Mouse (Mus musculus): ENCODE data around the gene Mtch1. TPM values are rescaled to one million over a fixed set of nuclear protein-coding genes. Genes with fewer than 3 reads are reported as not detected.
"Not testable (repeated sequence)": the region's sequence is repeated elsewhere in the genome, so short reads cannot be mapped to it uniquely, and the experiment has no call there.

Gene Mtch1
- polyA plus RNA-seq, 1 experiment: 464 TPM

GRCm38 (mm10) chr17:29355461-29355840, 7.7 kb upstream of the Mtch1 start:
- H3K27me3 ChIP-seq (ENCODE audit: control insufficient read depth, insufficient read depth, insufficient read length): no peaks in the 10 kb centered on the region
- H3K79me2 ChIP-seq (ENCODE audit: control insufficient read depth, insufficient read depth): no peaks in the 10 kb centered on the region
- H3K79me3 ChIP-seq (ENCODE audit: low read depth): no peaks in the 10 kb centered on the region
- TF ChIP-seq FOSL1 (IDR thresholded peaks at IDR 0.05; ENCODE audit: insufficient read depth, low read length, poor library complexity, severe bottlenecking) (no peak), MYOD1 (IDR thresholded peaks at IDR 0.05; ENCODE audit: control insufficient read depth, insufficient read length, low read depth) (no peak), CEBPB (IDR thresholded peaks at IDR 0.05; ENCODE audit: low read depth) (no peak), MYOG (IDR thresholded peaks at IDR 0.05; ENCODE audit: control insufficient read depth, extremely low read depth, insufficient read length) (no peak), CTCF (IDR thresholded peaks at IDR 0.05; ENCODE audit: control insufficient read depth, insufficient read depth, insufficient read length) (no peak), USF1 (IDR thresholded peaks at IDR 0.05; ENCODE audit: low read depth) (no peak), MAX (IDR thresholded peaks at IDR 0.05) (no peak)
- no peak overlapping the region for H3K4me3 ChIP-seq (ENCODE audit: insufficient read depth, poor library complexity, severe bottlenecking)
- no peaks in the 10 kb centered on the region for H3K36me3 ChIP-seq (ENCODE audit: control insufficient read depth, insufficient read depth)
- H3ac ChIP-seq (ENCODE audit: control insufficient read depth, insufficient read length, low read depth): no peak overlapping the region

- peaks cover 12% of the 10 kb centered on the region for H3K79me3 ChIP-seq (ENCODE audit: low read depth)
- H3K4me3 ChIP-seq (ENCODE audit: insufficient read depth, poor library complexity, severe bottlenecking); H3ac ChIP-seq (ENCODE audit: control insufficient read depth, insufficient read length, low read depth); H3K36me3 ChIP-seq (ENCODE audit: control insufficient read depth, insufficient read depth); H3K27me3 ChIP-seq (ENCODE audit: control insufficient read depth, insufficient read depth, insufficient read length): not testable (repeated sequence)
- peaks cover 15% of the 10 kb centered on the region for H3K79me2 ChIP-seq (ENCODE audit: control insufficient read depth, insufficient read depth)
Measured at GRCm38 (mm10) chr17:29351056-29351455, 3.3 kb upstream of the Mtch1 start.

GRCm38 (mm10) chr17:29348996-29349395, 1.3 kb upstream of the Mtch1 start:
- H3K4me3 ChIP-seq (ENCODE audit: insufficient read depth, poor library complexity, severe bottlenecking): no peak overlapping the region
- H3ac ChIP-seq (ENCODE audit: control insufficient read depth, insufficient read length, low read depth): no peak overlapping the region
- no peak for TF ChIP-seq MAX (IDR thresholded peaks at IDR 0.05)
- H3K79me2 ChIP-seq (ENCODE audit: control insufficient read depth, insufficient read depth): peaks cover 35% of the 10 kb centered on the region
- peaks cover 29% of the 10 kb centered on the region for H3K79me3 ChIP-seq (ENCODE audit: low read depth)
- peaks cover 13% of the 10 kb centered on the region for H3K36me3 ChIP-seq (ENCODE audit: control insufficient read depth, insufficient read depth)
- H3K27me3 ChIP-seq (ENCODE audit: control insufficient read depth, insufficient read depth, insufficient read length): no peaks in the 10 kb centered on the region

- H3K36me3 ChIP-seq (ENCODE audit: control insufficient read depth, insufficient read depth): peaks cover 31% of the 10 kb centered on the region
- H3K79me2 ChIP-seq (ENCODE audit: control insufficient read depth, insufficient read depth): peaks cover 52% of the 10 kb centered on the region
- H3K27me3 ChIP-seq (ENCODE audit: control insufficient read depth, insufficient read depth, insufficient read length): no peaks in the 10 kb centered on the region
- H3K4me3 ChIP-seq (ENCODE audit: insufficient read depth, poor library complexity, severe bottlenecking): peak overlapping the region; percentile 81
- peak overlapping the region; percentile 75 for H3ac ChIP-seq (ENCODE audit: control insufficient read depth, insufficient read length, low read depth)
- no peak for TF ChIP-seq FOSL1 (IDR thresholded peaks at IDR 0.05; ENCODE audit: insufficient read depth, low read length, poor library complexity, severe bottlenecking)
- no peak for TF ChIP-seq MAX (IDR thresholded peaks at IDR 0.05)
- no peak for TF ChIP-seq CTCF (IDR thresholded peaks at IDR 0.05; ENCODE audit: control insufficient read depth, insufficient read depth, insufficient read length)
- TF ChIP-seq MYOG (IDR thresholded peaks at IDR 0.05; ENCODE audit: control insufficient read depth, extremely low read depth, insufficient read length): no peak
- TF ChIP-seq USF1 (IDR thresholded peaks at IDR 0.05; ENCODE audit: low read depth): no peak
- TF ChIP-seq MYOD1 (IDR thresholded peaks at IDR 0.05; ENCODE audit: control insufficient read depth, insufficient read length, low read depth): no peak
- TF ChIP-seq CEBPB (IDR thresholded peaks at IDR 0.05; ENCODE audit: low read depth): no peak
- peaks cover 33% of the 10 kb centered on the region for H3K79me3 ChIP-seq (ENCODE audit: low read depth)
Measured at GRCm38 (mm10) chr17:29347126-29347644, 549 bp downstream of the Mtch1 start.

- Histone ChIP-seq H3K36me3 (ENCODE audit: control insufficient read depth, insufficient read depth) (peaks cover 31% of the 10 kb centered on the region), H3ac (ENCODE audit: control insufficient read depth, insufficient read length, low read depth) (peak overlapping the region; percentile 75), H3K27me3 (ENCODE audit: control insufficient read depth, insufficient read depth, insufficient read length) (no peaks in the 10 kb centered on the region)
Measured at GRCm38 (mm10) chr17:29346496-29347125, 1.1 kb downstream of the Mtch1 start.

DNA sequence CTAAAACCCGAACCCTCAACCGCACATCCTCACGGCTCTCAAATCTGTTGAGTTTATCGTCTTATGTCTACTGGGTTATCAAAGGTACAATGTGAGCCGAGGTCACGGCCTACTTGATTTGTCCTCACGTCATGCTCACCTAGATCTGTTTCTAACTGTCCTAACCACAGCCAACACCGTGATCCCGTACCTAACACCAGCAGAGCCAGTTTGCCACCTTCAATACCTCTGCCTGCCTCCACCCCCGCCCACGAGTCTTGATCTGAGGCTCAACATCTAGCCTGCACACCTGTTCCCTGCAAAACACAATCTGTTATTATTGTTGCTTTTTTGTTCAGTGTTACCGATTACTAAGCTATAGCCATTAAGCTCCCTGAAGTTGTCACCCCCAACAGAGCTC, 2.5 kb downstream of the Mtch1 start:
- no peak for TF ChIP-seq CTCF (IDR thresholded peaks at IDR 0.05; ENCODE audit: control insufficient read depth, insufficient read depth, insufficient read length)
- TF ChIP-seq USF1 (IDR thresholded peaks at IDR 0.05; ENCODE audit: low read depth): no peak
- TF ChIP-seq MYOG (IDR thresholded peaks at IDR 0.05; ENCODE audit: control insufficient read depth, extremely low read depth, insufficient read length): no peak
- TF ChIP-seq MYOD1 (IDR thresholded peaks at IDR 0.05; ENCODE audit: control insufficient read depth, insufficient read length, low read depth): no peak
- TF ChIP-seq CEBPB (IDR thresholded peaks at IDR 0.05; ENCODE audit: low read depth): no peak
- H3K27me3 ChIP-seq (ENCODE audit: control insufficient read depth, insufficient read depth, insufficient read length): no peaks in the 10 kb centered on the region
- peaks cover 33% of the 10 kb centered on the region for H3K79me3 ChIP-seq (ENCODE audit: low read depth)
- peaks cover 31% of the 10 kb centered on the region for H3K36me3 ChIP-seq (ENCODE audit: control insufficient read depth, insufficient read depth)
- H3K79me2 ChIP-seq (ENCODE audit: control insufficient read depth, insufficient read depth): peaks cover 53% of the 10 kb centered on the region
- no peak overlapping the region for H3K4me3 ChIP-seq (ENCODE audit: insufficient read depth, poor library complexity, severe bottlenecking)
- no peak overlapping the region for H3ac ChIP-seq (ENCODE audit: control insufficient read depth, insufficient read length, low read depth)

More at GRCm38 (mm10) chr17:29346496-29347125, 1.1 kb downstream of the Mtch1 start:
- no peak for TF ChIP-seq MYOD1 (IDR thresholded peaks at IDR 0.05; ENCODE audit: control insufficient read depth, insufficient read length, low read depth)
- TF ChIP-seq CEBPB (IDR thresholded peaks at IDR 0.05; ENCODE audit: low read depth): no peak
- TF ChIP-seq MAX (IDR thresholded peaks at IDR 0.05): no peak
- no peak for TF ChIP-seq USF1 (IDR thresholded peaks at IDR 0.05; ENCODE audit: low read depth)
- TF ChIP-seq FOSL1 (IDR thresholded peaks at IDR 0.05; ENCODE audit: insufficient read depth, low read length, poor library complexity, severe bottlenecking): no peak
- no peak for TF ChIP-seq CTCF (IDR thresholded peaks at IDR 0.05; ENCODE audit: control insufficient read depth, insufficient read depth, insufficient read length)
- TF ChIP-seq MYOG (IDR thresholded peaks at IDR 0.05; ENCODE audit: control insufficient read depth, extremely low read depth, insufficient read length): no peak
- Histone ChIP-seq H3K4me3 (ENCODE audit: insufficient read depth, poor library complexity, severe bottlenecking) (peak overlapping the region; percentile 81), H3K79me2 (ENCODE audit: control insufficient read depth, insufficient read depth) (peaks cover 53% of the 10 kb centered on the region), H3K79me3 (ENCODE audit: low read depth) (peaks cover 33% of the 10 kb centered on the region)
